Mouse (Mus musculus): ENCODE data around the gene Dennd5b. TPM values are rescaled to one million over a fixed set of nuclear protein-coding genes. Genes with fewer than 3 reads are reported as not detected.

The Dennd5b gene
- polyA plus RNA-seq (2015; fragmentation: Nextera tagmentation; extraction: Ambion mirVana): 13.5 and 13.9 TPM in 2 replicates

DNA sequence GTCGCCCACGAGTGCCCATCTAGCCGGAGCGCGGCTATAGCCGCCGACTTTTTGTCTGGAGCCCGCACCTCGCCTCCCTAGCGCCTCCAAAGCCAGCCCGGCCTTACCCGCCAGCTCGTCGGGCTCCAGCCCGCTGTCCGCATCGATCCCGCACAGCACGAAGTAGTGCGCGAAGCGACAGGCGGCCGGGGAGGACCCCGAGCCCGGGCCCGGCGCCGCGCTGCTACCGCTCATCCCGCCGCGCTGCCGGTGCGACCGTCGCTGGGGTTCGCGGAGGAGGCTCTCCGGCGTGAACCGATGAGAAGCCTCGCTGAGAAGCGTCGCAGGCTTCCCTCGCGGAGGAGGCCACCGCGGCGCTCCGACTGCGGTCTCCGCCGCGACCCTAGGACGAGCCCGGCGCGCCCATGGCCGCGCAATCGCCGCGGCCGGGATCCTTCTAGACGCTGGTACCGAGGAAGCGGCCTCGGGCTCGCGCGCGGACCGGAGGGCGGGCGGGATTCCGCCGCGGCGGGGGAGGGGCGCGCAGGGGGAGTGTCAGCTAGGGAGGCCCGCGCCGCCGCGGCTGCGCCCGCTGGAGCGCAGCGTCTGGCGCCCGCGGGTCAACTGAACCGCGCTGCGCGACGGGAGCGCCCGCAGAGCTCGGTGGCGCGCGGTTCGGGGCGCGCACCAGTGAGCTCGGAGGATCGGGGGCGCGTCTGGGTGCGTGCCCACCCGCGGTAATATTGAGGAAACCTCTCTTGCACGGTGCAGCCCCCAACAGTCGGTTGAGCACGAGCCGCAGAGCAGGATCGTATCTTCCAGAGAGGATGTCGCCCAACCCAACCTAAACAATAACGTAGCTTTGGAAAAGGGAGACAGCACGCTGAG lies at the start of gene Dennd5b:
TSS of gene Dennd5b (minus strand) at position 605 of the 867 bp plus-strand sequence.
- no peaks in the 10 kb centered on the region for H3K36me3 ChIP-seq (ENCODE audit: poor library complexity, severe bottlenecking)
- H3K4me1 ChIP-seq: peaks cover 11% of the 10 kb centered on the region
- peak; percentile 95 for ATAC-seq
- H3K4me2 ChIP-seq: peak within 1 kb of the TSS; percentile 73
- under 1% methylated on average over 121 of the region's 124 CpGs for WGBS
- H3K27me3 ChIP-seq: no peaks in the 10 kb centered on the region
- peak within 1 kb of the TSS; percentile 95 for H3K9ac ChIP-seq
- no peaks in the 10 kb centered on the region for H3K9me3 ChIP-seq (replicated peaks)
- peak within 1 kb of the TSS; percentile 98 for H3K27ac ChIP-seq
- peak within 1 kb of the TSS; percentile 73 for H3K4me3 ChIP-seq

DNA sequence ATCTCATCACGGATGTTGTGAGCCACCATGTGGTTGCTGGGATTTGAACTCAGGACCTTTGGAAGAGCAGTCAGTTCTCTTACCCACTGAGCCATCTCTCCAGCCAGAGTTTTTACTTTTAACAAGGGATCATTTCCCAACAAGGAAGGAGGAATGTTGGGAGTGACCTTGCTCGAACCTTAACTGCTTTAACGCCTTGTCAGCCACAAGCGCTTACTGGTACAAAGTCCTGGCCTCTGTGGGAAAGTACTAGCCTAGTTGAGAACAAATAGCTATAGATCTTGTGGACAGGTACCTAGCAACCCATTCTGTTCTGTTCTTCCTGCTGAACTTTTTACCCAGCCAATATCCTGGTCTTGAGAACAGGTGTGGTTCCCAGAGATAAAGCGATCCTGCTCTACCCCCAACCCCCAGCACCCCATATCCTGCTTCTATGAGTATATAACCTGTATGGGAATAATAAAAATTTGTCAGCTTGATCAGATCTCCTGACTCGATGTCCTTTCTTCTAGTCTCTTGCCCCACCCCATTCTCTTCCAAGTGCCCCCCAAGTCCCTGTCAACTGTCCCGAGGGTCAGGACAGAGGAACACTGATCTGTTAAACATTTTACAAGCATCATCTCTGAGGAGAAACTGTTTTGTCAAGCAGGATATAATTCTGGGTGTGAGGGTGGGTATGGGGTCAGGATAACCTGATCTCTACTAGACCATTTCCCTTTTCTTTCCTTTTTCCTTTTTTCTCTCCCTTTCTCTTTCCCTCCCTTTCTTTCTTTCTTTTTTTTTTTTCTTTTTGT lies 47.2 kb upstream of the Dennd5b start:
- Histone ChIP-seq H3K27me3 (no peaks in the 10 kb centered on the region), H3K9me3 (replicated peaks) (no peaks in the 10 kb centered on the region), H3K36me3 (ENCODE audit: poor library complexity, severe bottlenecking) (peaks cover 21% of the 10 kb centered on the region), H3K4me3 (no peak overlapping the region), H3K27ac (no peak overlapping the region), H3K4me1 (no peaks in the 10 kb centered on the region), H3K4me2 (no peak overlapping the region), H3K9ac (no peak overlapping the region)
- ATAC-seq: no peak
- 89% methylated on average over 7 of the region's 7 CpGs for WGBS

DNA sequence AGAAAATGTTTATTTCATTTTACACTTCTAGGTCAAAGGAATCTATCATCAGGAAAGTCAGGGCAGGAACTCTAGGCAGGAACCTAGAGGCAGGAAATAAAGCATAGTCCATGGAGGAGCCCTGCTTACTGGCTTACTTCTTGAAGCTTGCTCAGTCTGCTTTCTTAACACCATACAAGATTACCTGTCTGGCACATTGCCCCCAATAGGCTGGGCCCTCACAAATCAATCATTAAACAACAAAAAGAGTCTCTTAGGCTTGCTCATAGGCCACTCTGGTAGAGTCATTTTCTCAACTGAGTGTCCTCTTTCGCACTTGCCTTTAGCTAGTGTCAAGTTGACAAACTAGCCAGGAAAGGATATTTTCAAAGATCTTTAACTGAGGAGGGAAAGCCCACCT lies 43.7 kb upstream of the Dennd5b start:
- no peak overlapping the region for H3K9ac ChIP-seq
- no peaks in the 10 kb centered on the region for H3K27me3 ChIP-seq
- H3K4me2 ChIP-seq: no peak overlapping the region
- no peak overlapping the region for H3K4me3 ChIP-seq
- no peak for ATAC-seq
- no peak overlapping the region for H3K27ac ChIP-seq
- H3K4me1 ChIP-seq: peaks cover 14% of the 10 kb centered on the region; the same call in 1 of the 2 replicates
- WGBS: 97% methylated on average over 1 of the region's 1 CpGs
- no peaks in the 10 kb centered on the region for H3K9me3 ChIP-seq (replicated peaks)
- H3K36me3 ChIP-seq (ENCODE audit: poor library complexity, severe bottlenecking): 0 out of 2 replicates have a peak, but pooled peaks cover 8% of the 10 kb centered on the region

DNA sequence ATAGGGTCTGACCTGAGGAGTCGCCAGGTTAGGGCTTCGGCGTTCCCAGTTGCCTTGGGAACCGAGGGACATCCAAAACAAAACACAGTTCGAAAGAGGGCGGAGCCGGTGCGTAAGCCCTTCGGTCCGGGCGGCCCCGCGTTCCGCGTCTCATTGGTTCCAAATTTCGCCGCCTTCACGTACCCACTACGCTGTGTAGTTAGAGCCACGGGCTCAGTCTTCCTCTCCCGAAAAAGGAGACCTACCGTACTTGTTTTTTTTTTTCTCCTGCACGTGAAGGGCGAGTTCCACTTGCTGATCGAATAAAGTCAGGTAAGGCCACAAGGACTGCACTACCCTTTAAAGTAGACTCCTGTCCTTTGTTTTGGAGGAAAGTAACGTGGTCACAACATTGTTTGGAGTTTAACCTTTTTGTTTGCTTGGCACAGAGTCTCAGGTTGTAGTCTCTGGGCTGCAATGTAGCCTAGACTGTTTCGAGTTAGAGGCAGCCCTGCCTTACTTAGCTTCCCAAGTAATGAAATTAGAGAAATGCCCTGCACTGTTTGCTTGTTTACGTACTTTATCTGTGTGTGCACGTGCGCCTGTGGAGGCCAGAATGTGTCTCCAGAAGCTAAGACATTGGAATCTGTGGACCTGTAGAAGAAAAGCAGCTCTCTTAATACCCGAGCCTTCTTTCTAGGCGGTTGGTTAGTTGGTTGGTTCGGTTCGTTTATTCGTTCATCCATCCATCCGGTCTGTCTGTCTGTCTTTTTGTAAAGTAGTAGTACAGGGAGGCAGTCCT lies 40.1 kb upstream of the Dennd5b start:
- H3K4me1 ChIP-seq: peaks cover 14% of the 10 kb centered on the region; the same call in 1 of the 2 replicates
- ATAC-seq: peak; percentile 96
- 6% methylated on average over 36 of the region's 36 CpGs for WGBS

DNA sequence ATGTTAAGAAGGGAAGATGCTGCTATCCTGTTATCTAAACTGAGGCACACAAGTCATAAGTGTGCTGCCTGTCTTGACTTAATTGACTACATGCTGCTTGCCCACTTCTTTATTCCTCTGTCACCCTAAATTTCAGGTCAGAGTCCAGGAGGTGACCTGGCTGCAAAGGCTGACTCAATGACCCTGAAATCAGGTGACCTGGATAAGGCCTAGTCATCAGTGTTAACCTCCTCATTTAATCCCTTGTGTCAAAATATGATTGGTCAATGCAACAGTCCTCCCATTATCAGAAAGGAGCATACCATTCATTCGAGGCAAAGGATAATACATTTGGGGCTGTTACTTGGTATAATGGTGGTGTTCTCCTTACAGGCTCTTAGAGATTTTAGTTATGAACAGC lies 38.0 kb upstream of the Dennd5b start, which contains the start of gene Etfbkmt:
TSS of gene Etfbkmt (plus strand) at position 379 of the 400 bp plus-strand sequence.
- no peak within 1 kb of the TSS for H3K9ac ChIP-seq
- H3K27me3 ChIP-seq: no peaks in the 10 kb centered on the region
- WGBS: 76% methylated on average over 1 of the region's 1 CpGs

More for the DNA sequence above, 40.1 kb upstream of the Dennd5b start:
- Histone ChIP-seq H3K27ac (no peak overlapping the region), H3K4me2 (peak overlapping the region; percentile 67), H3K36me3 (ENCODE audit: poor library complexity, severe bottlenecking) (0 out of 2 replicates have a peak, but pooled peaks cover 8% of the 10 kb centered on the region), H3K9me3 (replicated peaks) (no peaks in the 10 kb centered on the region), H3K27me3 (no peaks in the 10 kb centered on the region), H3K4me3 (peak overlapping the region; percentile 45), H3K9ac (peak overlapping the region; percentile 61)

DNA sequence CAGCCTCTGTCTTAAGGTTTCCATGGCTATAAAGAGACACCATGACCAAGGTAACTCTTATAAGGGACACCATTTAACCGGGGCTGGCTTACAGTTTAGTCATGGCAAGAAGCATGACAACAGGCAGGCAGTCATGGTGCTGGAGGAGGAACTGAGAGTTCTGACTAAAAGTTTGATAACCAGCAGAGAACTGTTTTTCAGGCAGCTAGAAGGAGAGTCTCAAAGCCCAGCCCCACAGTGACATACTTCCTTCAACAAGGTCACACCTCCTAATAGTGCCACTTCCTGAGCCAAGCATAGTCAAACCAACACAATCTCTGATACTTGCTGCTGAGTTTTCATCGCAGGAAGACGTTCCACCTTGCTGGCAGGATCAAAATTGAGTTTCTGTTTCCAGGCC lies 37.5 kb upstream of the Dennd5b start:
- WGBS: 89% methylated on average over 3 of the region's 3 CpGs
- no peak overlapping the region for H3K4me2 ChIP-seq
- H3K4me3 ChIP-seq: no peak overlapping the region
- no peaks in the 10 kb centered on the region for H3K36me3 ChIP-seq (ENCODE audit: poor library complexity, severe bottlenecking)
- no peak overlapping the region for H3K27ac ChIP-seq
- no peak overlapping the region for H3K9ac ChIP-seq
- peaks cover 18% of the 10 kb centered on the region; the same call in 1 of the 2 replicates for H3K4me1 ChIP-seq
- no peaks in the 10 kb centered on the region for H3K9me3 ChIP-seq (replicated peaks)
- no peak for ATAC-seq
- no peaks in the 10 kb centered on the region for H3K27me3 ChIP-seq

More for the DNA sequence above, 38.0 kb upstream of the Dennd5b start, which contains the start of gene Etfbkmt:
- H3K4me1 ChIP-seq: peaks cover 14% of the 10 kb centered on the region; the same call in 1 of the 2 replicates
- no peaks in the 10 kb centered on the region for H3K36me3 ChIP-seq (ENCODE audit: poor library complexity, severe bottlenecking)
- H3K4me3 ChIP-seq: no peak within 1 kb of the TSS
- ATAC-seq: no peak
- no peaks in the 10 kb centered on the region for H3K9me3 ChIP-seq (replicated peaks)
- H3K27ac ChIP-seq: no peak within 1 kb of the TSS
- H3K4me2 ChIP-seq: no peak within 1 kb of the TSS

DNA sequence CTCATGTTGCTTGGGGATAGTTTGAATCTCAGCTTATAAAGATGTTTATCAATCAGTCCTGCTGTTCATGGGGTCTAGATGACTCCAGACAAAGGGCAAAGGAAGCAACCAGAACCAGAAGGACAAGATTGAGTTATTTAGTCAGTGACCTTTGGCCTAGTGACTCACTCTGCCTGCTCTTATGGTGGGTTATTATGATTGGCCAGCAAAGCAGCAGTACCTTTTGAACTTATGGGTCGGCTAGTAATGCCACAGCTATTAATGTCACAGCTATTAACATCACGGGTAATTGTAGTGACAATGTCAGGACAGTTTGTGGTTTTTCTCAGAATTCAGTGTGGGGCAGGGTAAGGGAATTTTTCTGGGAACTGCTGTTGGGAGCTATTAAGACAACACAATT lies 36.5 kb upstream of the Dennd5b start:
- ATAC-seq: no peak
- 83% methylated on average over 2 of the region's 2 CpGs for WGBS

DNA sequence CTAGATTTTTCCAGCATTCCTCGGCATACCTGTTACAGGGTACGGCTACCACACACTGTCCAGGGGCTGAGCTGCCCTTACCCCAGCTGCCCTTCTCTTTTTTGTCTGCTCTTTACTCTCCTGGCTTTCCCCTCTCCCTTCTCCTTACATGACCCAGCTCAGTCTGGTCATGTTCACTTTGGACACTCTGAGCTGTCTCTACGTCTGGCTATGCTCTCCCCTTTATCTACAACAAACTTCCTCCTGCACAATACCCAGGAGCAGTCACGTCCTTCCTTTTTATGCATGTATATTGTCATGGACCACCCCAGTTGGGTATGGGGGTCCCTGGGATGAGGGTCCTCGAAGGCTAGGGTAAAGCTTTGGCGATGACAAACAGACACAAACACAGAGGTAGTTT lies 34.2 kb upstream of the Dennd5b start:
- no peak for ATAC-seq
- H3K9me3 ChIP-seq (replicated peaks): no peaks in the 10 kb centered on the region
- WGBS: 82% methylated on average over 6 of the region's 6 CpGs
- 0 out of 2 replicates have a peak, but pooled peaks cover 5% of the 10 kb centered on the region for H3K4me1 ChIP-seq
- H3K36me3 ChIP-seq (ENCODE audit: poor library complexity, severe bottlenecking): no peaks in the 10 kb centered on the region
- H3K9ac ChIP-seq: no peak overlapping the region
- H3K4me3 ChIP-seq: no peak overlapping the region
- H3K27me3 ChIP-seq: no peaks in the 10 kb centered on the region
- H3K4me2 ChIP-seq: no peak overlapping the region
- no peak overlapping the region for H3K27ac ChIP-seq

More for the DNA sequence above, 36.5 kb upstream of the Dennd5b start:
- Histone ChIP-seq H3K9ac (no peak overlapping the region), H3K27ac (no peak overlapping the region), H3K4me3 (no peak overlapping the region), H3K9me3 (replicated peaks) (no peaks in the 10 kb centered on the region), H3K27me3 (no peaks in the 10 kb centered on the region), H3K36me3 (ENCODE audit: poor library complexity, severe bottlenecking) (no peaks in the 10 kb centered on the region), H3K4me2 (no peak overlapping the region), H3K4me1 (peaks cover 19% of the 10 kb centered on the region; the same call in 1 of the 2 replicates)

DNA sequence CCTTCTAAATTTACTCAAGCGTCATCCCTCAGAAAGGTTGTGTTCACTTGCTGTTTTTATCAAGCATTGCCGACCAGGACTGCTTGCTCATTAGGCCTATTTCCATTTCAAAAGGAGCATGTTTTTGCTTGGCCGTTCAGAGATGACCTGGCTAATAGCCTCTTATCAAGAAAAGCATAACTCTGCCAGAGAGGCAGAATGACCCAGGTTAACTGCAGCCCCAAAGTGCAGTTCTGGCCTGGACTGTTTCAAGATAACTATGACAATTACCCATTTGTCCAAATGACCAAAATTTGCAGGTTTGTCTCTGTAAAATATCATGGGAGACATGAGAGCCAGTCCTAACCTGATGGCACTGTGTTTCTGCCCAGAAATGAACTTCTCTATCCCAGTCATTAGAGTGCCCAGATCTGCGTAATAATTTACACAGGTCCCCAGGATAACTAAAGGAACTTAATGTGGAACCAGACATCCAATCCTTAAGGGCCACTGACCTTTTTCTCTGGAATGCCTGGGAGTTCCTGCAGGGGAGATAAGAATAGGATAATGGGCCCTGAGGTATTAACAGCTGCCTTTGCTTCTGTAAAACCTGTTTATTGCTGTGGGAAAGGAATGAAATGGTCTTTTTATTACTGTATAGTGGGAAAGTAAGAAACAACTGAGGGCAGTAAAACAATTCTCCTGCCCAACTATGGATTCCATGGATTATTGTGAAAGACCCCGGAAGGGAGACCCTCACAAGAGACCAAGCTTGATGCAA lies 33.1 kb upstream of the Dennd5b start:
- H3K9me3 ChIP-seq (replicated peaks): no peaks in the 10 kb centered on the region
- no peaks in the 10 kb centered on the region for H3K27me3 ChIP-seq
- no peak overlapping the region for H3K4me2 ChIP-seq
- ATAC-seq: no peak
- H3K36me3 ChIP-seq (ENCODE audit: poor library complexity, severe bottlenecking): no peaks in the 10 kb centered on the region
- WGBS: 11% methylated on average over 5 of the region's 5 CpGs
- H3K9ac ChIP-seq: no peak overlapping the region
- H3K4me1 ChIP-seq: 0 out of 2 replicates have a peak, but pooled peaks cover 5% of the 10 kb centered on the region
- no peak overlapping the region for H3K27ac ChIP-seq
- H3K4me3 ChIP-seq: no peak overlapping the region

DNA sequence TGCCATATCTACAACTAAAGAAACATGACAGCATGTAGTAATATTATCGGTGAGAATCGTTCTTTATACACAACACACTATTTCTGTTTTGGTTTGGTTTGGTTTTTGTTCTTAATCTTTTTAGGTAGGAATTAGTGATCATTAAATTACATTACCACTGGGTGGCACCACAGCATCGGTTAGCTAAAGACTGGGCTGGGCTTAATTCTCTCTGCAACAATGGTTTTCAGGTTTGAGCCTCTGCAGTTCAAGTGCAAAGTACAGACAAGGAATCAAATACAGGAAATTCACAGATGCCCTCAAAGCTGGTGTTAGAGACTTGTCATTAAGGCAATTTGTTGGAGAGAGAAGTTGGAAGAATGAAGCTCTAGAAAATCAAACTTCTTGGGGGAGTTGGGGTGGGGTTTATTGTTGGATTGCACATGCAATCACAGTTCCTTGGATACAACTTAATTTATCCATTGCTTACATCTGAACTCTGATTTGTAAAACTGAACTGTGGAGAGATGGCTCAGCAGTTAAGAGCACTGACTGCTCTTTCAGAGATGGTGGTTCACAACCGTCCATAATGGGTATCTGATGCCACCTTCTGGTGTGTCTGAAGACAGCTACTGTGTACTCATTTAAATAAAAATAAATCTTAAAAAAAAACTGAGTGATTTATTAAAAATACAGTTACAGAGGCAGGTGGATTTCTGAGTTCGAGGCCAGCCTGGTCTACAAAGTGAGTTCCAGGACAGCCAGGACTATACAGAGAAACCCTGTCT lies 31.0 kb upstream of the Dennd5b start:
- H3K4me1 ChIP-seq: 0 out of 2 replicates have a peak, but pooled peaks cover 5% of the 10 kb centered on the region
- H3K27me3 ChIP-seq: no peaks in the 10 kb centered on the region
- no peak overlapping the region for H3K27ac ChIP-seq
- H3K36me3 ChIP-seq (ENCODE audit: poor library complexity, severe bottlenecking): no peaks in the 10 kb centered on the region
- WGBS: 25% methylated on average over 5 of the region's 5 CpGs
- no peaks in the 10 kb centered on the region for H3K9me3 ChIP-seq (replicated peaks)
- H3K4me3 ChIP-seq: no peak overlapping the region
- no peak overlapping the region for H3K4me2 ChIP-seq
- ATAC-seq: peak; percentile 67; the same call in 1 of the 2 replicates
- H3K9ac ChIP-seq: no peak overlapping the region
